Mouse (Mus musculus) spleen, adult 2 months (tissue): Measurements from ENCODE around the gene Fam178b.

Experiments used
- CTCF ChIP-seq: fragments of 200-500 bp; IDR thresholded peaks from 2 replicates; pipeline ENCODE4 v1.5.1; 2011; ENCODE audit warnings: mild to moderate bottlenecking, inconsistent platforms; ENCODE audit not compliant: insufficient read depth, insufficient read length, insufficient replicate concordance; ENCODE audit errors: extremely low read depth
- POLR2A ChIP-seq: fragments of 200-500 bp; IDR thresholded peaks from 2 replicates; pipeline ENCODE4 v1.6.1; 2011; ENCODE audit warnings: low read depth, low read length, inconsistent platforms

- TF ChIP-seq CTCF (no peak), POLR2A (no peak)
Measured at GRCm38 (mm10) chr1:36579974-36580383, 103.0 kb downstream of the Fam178b start.
